Mouse (Mus musculus) heart, embryonic 11.5 days (tissue): ENCODE data around the gene Acsl1. TPM values are rescaled to one million over a fixed set of nuclear protein-coding genes. Genes with fewer than 3 reads are reported as not detected.
"Not testable (repeated sequence)": the region's sequence is repeated elsewhere in the genome, so short reads cannot be mapped to it uniquely, and the experiment has no call there.

Experiments
- ATAC-seq: fragments of 200-750 bp; cut with Nextera tagmentation; replicated peaks from 2 replicates; pipeline ENCODE4 v1.8.0; 2017; ENCODE audit warnings: moderate library complexity; ENCODE audit not compliant: insufficient number of reproducible peaks, low FRiP score, low TSS enrichment
- H3K27ac ChIP-seq: fragments of 300-500 bp; sonication (generic); 2 replicates; pipeline ENCODE4 v1.5.1; 2014; ENCODE audit warnings: mild to moderate bottlenecking, low read depth, low read length
- H3K27me3 ChIP-seq: fragments of 300-500 bp; sonication (generic); 2 replicates; pipeline ENCODE4 v1.6.1; 2014; ENCODE audit warnings: mild to moderate bottlenecking, low read length, mixed read lengths; ENCODE audit not compliant: control insufficient read depth, insufficient read depth
- H3K36me3 ChIP-seq: fragments of 300-500 bp; sonication (generic); 2 replicates; pipeline ENCODE4 v1.6.1; 2014; ENCODE audit warnings: mild to moderate bottlenecking, low read length, moderate library complexity, mixed read lengths; ENCODE audit not compliant: control insufficient read depth, insufficient read depth
- H3K4me1 ChIP-seq: fragments of 300-500 bp; sonication (generic); 2 replicates; pipeline ENCODE4 v1.6.1; 2014; ENCODE audit warnings: low read length; ENCODE audit not compliant: control insufficient read depth, insufficient read depth
- H3K4me2 ChIP-seq: fragments of 300-500 bp; sonication (generic); 2 replicates; pipeline ENCODE4 v1.6.1; 2014; ENCODE audit warnings: mild to moderate bottlenecking, moderate library complexity
- H3K4me3 ChIP-seq: fragments of 300-500 bp; sonication (generic); 2 replicates; pipeline ENCODE4 v1.5.1; 2014; ENCODE audit warnings: low read depth, low read length
- H3K9ac ChIP-seq: fragments of 300-500 bp; sonication (generic); 2 replicates; pipeline ENCODE4 v1.6.1; 2014; ENCODE audit warnings: mild to moderate bottlenecking, low read depth, low read length, moderate library complexity
- H3K9me3 ChIP-seq: fragments of 300-500 bp; sonication (generic); replicated peaks from 2 replicates; pipeline ENCODE4 v1.6.1; 2016; ENCODE audit warnings: low read length; ENCODE audit not compliant: control insufficient read depth
- WGBS: fragments of 180-500 bp; shearing (Covaris S2); extraction: QIAGEN DNeasy Blood & Tissue Kit; methylation state at CpG from one replicate; pipeline ENCODE4 v1.1.7; 2014; ENCODE audit not compliant: insufficient replicate concordance; 5-methylcytosine and 5-hydroxymethylcytosine counted together
- polyA plus RNA-seq: library from polyadenylated mRNA; unstranded; fragments of >200 nt; fragmentation: Nextera tagmentation; extraction: Ambion mirVana; gene quantifications from 2 replicates; pipeline ENCODE4 v1.2.1, GENCODE M21; 2014

Gene Acsl1
- polyA plus RNA-seq, 1 experiment from 2014 or later = 16.4 TPM

- Histone ChIP-seq H3K4me1 (no peaks in the 10 kb centered on the region), H3K27me3 (no peaks in the 10 kb centered on the region), H3K27ac (no peak overlapping the region), H3K9ac (no peak overlapping the region), H3K4me2 (no peak overlapping the region), H3K9me3 (no peaks in the 10 kb centered on the region), H3K36me3 (peaks cover 8% of the 10 kb centered on the region; the same call in 1 of the 2 replicates), H3K4me3 (no peak overlapping the region)
- no peak for ATAC-seq
- WGBS = 83% methylated on average over 2 of the region's 2 CpGs
Observed at GRCm38 (mm10) chr8:46568942-46569341, 98.1 kb downstream of the Acsl1 start.

DNA sequence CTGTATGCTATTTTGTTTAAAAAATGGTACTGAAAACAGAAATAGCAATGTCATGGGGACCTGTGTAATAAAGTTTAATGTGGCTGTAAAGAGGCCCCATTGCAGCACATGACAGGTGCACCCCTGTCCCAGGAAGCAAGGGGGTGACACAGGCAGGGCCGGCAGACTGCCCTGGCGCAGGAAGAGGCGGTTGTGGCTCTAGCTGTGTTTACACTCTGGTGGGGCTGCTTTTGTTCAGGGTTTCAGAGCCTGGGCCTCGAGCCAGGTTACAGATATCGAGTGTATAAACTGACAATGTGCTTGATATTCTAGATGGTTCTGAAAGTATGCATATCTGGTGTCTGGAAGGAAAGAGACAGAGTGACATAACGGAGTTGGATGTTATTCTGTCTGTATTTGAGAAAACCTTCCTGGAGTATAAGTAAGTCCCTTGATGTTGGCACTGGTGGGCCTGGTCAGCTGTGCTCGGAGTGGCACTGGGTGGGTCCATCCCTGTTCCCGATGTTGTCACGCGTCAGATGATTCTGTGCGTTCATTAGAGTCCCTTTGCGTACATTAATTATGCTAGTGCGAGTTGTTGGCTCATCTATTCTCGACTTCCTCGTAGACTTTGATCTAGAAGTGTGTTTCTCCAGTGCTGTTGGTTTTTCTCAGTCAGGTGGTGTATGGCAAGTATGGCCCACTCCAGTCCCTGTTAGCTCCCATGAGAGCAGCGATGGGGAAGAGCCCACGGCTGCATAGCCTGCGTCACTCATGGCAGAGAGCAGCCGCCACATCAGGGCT is 99.0 kb downstream of the Acsl1 start:
- H3K27me3 ChIP-seq = no peaks in the 10 kb centered on the region
- H3K4me1 ChIP-seq = no peaks in the 10 kb centered on the region
- WGBS = 85% methylated on average over 19 of the region's 19 CpGs
- H3K4me2 ChIP-seq = no peak overlapping the region
- no peak overlapping the region for H3K27ac ChIP-seq
- no peak overlapping the region for H3K4me3 ChIP-seq
- no peaks in the 10 kb centered on the region for H3K9me3 ChIP-seq
- ATAC-seq = no peak
- no peak overlapping the region for H3K9ac ChIP-seq
- H3K36me3 ChIP-seq = peaks cover 8% of the 10 kb centered on the region; the same call in 1 of the 2 replicates

DNA sequence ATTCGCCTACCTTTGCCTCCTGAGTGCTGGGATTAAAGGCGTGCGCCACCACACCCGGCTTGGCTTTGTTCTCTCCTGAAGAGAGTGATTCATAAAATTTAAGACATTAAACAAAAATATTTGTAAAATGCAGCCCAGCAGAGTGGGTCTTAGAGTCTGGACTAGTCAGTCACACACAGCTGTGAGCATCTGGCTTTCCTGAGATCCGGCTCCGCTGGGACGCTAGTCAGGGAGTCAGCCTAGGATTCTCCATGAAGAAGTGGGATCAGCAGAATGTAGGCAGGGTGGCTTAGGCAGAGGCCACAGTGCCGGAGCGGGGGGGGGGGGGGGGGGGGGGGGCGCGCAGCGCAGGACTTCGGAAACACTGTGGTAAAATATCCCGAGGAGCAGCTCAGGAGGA is 99.8 kb downstream of the Acsl1 start:
- Histone ChIP-seq H3K4me3 (no peak overlapping the region), H3K4me1 (no peaks in the 10 kb centered on the region), H3K27ac (no peak overlapping the region), H3K9ac (no peak overlapping the region), H3K36me3 (peaks cover 6% of the 10 kb centered on the region; the same call in 1 of the 2 replicates), H3K4me2 (no peak overlapping the region), H3K9me3 (no peaks in the 10 kb centered on the region), H3K27me3 (no peaks in the 10 kb centered on the region)
- ATAC-seq = no peak
- WGBS = 88% methylated on average over 11 of the region's 14 CpGs

- Histone ChIP-seq H3K4me3 (no peak overlapping the region), H3K4me1 (no peaks in the 10 kb centered on the region), H3K4me2 (no peak overlapping the region), H3K36me3 (peaks cover 6% of the 10 kb centered on the region; the same call in 1 of the 2 replicates), H3K9me3 (no peaks in the 10 kb centered on the region), H3K27ac (no peak overlapping the region), H3K9ac (no peak overlapping the region), H3K27me3 (no peaks in the 10 kb centered on the region)
- ATAC-seq = no peak
- WGBS = 92% methylated on average over 2 of the region's 2 CpGs
Observed at GRCm38 (mm10) chr8:46573446-46573845, 102.6 kb downstream of the Acsl1 start.

- no peak for ATAC-seq
Observed at GRCm38 (mm10) chr8:46573964-46574363, 103.1 kb downstream of the Acsl1 start.

DNA sequence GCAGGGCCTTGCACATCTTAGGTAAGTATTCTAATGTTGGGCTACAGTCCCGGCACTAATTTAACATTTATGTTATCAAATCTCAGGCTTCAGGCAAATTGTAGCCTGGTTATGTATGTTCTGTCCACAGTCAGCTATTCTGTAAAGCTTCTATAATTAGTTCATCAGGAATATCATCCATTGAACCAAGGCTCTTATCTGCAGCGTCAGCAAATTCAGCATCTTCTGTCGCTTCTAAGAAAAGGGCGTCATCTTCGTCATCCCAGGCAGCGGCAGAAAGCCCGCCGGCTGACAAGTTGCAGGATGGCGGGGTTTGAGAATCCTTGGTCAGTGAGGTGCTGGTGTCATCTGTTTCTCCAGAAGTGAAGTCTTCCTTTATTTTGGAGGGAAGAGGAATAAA is 108.0 kb downstream of the Acsl1 start:
- no peak overlapping the region for H3K27ac ChIP-seq
- H3K4me3 ChIP-seq = no peak overlapping the region
- H3K36me3 ChIP-seq = peaks cover 8% of the 10 kb centered on the region; the same call in 1 of the 2 replicates
- no peak for ATAC-seq
- H3K4me2 ChIP-seq = no peak overlapping the region
- H3K9me3 ChIP-seq = no peaks in the 10 kb centered on the region
- H3K9ac ChIP-seq = no peak overlapping the region
- H3K27me3 ChIP-seq = no peaks in the 10 kb centered on the region
- WGBS = 88% methylated on average over 9 of the region's 9 CpGs
- H3K4me1 ChIP-seq = no peaks in the 10 kb centered on the region

More at GRCm38 (mm10) chr8:46573964-46574363, 103.1 kb downstream of the Acsl1 start:
- WGBS = 86% methylated on average over 2 of the region's 2 CpGs
- Histone ChIP-seq H3K4me1 (no peaks in the 10 kb centered on the region), H3K9me3 (no peaks in the 10 kb centered on the region), H3K27ac (no peak overlapping the region), H3K4me2 (no peak overlapping the region), H3K27me3 (no peaks in the 10 kb centered on the region), H3K4me3 (no peak overlapping the region), H3K9ac (no peak overlapping the region), H3K36me3 (peaks cover 9% of the 10 kb centered on the region; the same call in 1 of the 2 replicates)

DNA sequence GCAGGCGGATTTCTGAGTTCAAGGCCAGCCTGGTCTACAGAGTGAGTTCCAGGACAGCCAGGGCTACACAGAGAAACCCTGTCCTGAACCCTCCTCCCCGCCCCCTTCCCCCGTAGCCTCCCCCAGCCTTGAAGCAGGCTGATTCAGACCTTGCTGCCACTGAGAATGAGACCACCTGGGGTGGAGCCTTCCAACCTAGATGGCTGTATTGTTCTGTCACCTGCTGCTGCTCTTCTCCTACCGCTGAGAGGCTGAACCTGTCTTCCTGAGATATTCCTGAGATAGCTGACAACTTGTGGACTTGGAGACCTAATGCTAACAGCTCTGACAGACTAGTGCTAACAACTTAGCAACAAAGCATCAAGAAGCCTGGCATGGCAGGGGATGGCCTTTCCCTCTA is 113.5 kb downstream of the Acsl1 start:
- H3K4me3 ChIP-seq, ATAC-seq, H3K9ac ChIP-seq, H3K36me3 ChIP-seq, H3K4me1 ChIP-seq, H3K4me2 ChIP-seq, H3K9me3 ChIP-seq, H3K27ac ChIP-seq, H3K27me3 ChIP-seq: not testable (repeated sequence)
- WGBS = 58% methylated on average over 4 of the region's 4 CpGs

DNA sequence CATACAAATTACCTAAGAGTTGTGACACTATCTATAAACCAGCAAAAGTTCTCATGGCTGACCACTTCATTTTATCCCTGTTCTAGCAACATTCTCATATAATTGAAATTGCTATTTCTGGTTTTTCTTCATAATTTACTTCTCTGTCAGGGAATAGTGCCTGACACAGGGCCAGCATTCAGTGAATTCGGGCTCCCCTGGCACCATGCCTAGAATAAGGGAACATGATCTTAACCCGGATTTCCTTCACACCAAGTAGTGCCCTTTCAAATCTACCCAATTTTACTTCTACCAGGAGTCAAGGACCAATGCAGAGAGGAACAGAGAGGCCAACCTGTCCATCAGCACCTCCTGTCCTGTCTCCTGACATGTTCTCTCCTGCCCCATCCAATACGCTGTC is 114.7 kb downstream of the Acsl1 start:
- WGBS = 81% methylated on average over 3 of the region's 3 CpGs

More for the DNA sequence above, 114.7 kb downstream of the Acsl1 start:
- H3K9me3 ChIP-seq = no peaks in the 10 kb centered on the region
- no peak overlapping the region for H3K9ac ChIP-seq
- no peak for ATAC-seq
- no peaks in the 10 kb centered on the region for H3K27me3 ChIP-seq
- H3K4me1 ChIP-seq = no peaks in the 10 kb centered on the region
- no peaks in the 10 kb centered on the region for H3K36me3 ChIP-seq
- no peak overlapping the region for H3K4me2 ChIP-seq
- H3K4me3 ChIP-seq = no peak overlapping the region
- H3K27ac ChIP-seq = no peak overlapping the region
